Mouse (Mus musculus) lung, postnatal 0 days (tissue): Measurements from ENCODE around the gene Rnf208.

Experiments used
- CTCF ChIP-seq: IDR thresholded peaks from 2 replicates; pipeline ENCODE4 v1.5.1; 2016; ENCODE audit warnings: antibody characterized with exemption, mild to moderate bottlenecking
- EP300 ChIP-seq: IDR thresholded peaks from 2 replicates; pipeline ENCODE4 v1.6.1; 2016; ENCODE audit warnings: antibody characterized with exemption, mild to moderate bottlenecking, control low read depth

GRCm38 (mm10) chr2:25210686-25211085, 31.4 kb upstream of the Rnf208 start:
- no peak for TF ChIP-seq CTCF
- no peak for TF ChIP-seq EP300
